Mouse (Mus musculus): ENCODE measurements around the gene Klrb1a.

The Klrb1a gene

DNA sequence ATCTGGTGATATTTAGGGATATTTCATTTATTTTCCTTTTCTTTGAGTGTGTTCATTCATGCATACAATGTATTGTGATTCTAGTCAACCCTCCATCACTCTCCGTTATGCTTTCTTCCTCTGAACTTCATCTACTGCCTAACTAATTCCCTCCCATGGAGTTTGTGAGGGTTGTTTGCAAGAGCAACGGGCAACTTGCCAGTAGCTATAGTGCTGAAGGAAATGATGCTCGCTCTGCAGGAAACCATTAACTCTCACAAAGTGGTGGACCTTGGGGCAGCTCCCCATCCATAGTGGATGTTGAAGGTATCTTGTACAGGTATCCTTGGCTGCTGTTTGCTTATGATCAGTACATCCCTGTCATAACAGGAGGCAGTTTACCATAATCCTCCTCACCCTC lies 21.3 kb downstream of the Klrb1a start:
- DNase-seq (ENCODE audit: low spot score) = no peak

DNA sequence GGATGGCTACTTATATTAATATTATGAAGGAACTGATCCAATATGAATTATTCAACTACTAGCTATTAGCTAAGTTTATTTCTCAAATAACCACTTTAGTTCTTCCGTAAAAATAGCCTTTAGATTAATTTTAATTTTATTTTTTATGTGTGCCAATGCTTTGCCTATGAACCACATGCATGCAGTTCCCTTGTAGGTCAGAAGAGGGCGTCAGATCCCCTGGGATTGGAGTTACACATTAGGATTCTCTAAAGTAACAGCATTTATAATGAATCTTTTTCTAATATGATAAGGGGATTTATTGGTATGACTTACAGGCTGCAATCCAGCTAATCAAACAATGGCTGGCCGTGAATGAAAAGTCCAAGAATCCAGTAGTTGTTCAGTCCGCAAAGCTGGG lies 23.8 kb downstream of the Klrb1a start:
- DNase-seq (ENCODE audit: low spot score) = no peak

DNA sequence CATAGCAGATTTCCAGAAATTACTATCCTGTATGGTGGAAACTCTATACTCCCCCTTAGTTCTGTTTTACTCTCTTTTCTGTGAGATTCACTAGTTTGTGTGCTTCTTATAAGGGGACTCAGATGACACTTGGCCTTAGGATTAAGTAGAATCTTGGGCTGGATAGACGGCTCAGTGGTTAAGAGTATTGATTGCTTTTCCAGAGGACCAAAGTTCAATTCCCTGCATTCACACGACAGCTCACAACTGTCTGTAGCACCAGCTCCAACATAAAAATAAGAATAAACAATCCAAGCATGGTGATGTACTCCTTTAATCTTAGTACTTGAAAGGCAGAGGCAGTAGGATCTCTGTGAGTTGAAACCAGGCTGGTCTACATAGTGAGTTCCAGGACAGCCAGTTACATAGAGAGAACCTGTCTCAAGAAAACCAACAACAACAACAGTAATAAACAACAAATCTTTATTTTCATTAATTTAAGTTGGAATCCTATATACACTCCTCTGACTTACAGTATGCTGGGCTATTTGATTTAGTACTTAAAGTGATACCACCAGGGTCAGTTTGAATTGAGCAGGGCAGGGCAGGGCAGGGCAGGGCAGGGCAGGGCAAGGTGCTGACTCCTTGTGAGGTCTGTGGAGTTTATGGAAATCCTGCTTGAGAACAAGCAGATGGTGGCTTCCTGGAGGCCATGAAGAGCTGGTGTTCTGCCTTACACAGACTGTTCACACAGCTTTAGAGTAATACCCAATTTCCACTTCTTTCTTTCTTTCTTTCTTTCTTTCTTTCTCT lies 24.9 kb downstream of the Klrb1a start:
- DNase-seq (ENCODE audit: low spot score) = no peak

DNA sequence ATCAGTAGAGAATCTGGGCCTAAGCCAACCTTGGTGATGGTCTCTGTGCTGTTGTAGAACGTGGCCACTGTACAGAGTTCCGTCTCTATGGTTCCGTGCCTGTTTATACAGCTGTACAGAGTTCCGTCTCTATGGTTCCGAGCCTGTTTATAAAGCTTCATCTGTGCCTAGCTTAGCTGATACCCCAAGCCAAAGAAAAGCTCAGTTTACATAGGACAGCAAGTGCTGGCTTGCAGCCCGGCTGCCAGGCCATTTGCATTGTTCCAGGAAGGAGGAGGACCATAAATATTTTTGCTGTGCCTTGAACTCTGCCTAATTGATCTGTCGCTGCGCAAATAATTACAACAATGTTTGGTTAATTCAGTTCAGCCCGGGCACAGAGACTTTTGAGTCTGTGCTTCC lies 26.2 kb downstream of the Klrb1a start:
- peak; percentile 71 for DNase-seq (ENCODE audit: low spot score)

DNA sequence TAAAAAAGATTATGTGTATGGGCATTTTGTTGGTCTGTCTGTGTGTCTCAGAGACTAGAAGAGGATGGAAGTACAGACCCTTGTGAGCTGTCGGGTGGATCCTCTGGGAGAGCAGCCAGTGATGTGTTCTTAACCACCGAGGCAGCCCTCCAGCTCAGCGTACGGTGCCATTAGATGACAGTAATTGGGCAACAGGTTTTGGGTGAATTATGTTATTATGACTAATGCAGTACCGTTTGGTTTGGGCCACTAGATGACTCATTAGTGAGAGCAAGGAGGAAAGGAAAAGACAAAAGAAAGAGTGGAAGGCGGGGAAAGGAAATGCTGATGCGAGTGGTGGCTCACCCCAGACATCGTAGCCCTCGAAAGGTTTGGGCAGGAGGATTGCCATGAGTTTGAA lies 28.7 kb downstream of the Klrb1a start:
- DNase-seq (ENCODE audit: low spot score) = no peak

DNA sequence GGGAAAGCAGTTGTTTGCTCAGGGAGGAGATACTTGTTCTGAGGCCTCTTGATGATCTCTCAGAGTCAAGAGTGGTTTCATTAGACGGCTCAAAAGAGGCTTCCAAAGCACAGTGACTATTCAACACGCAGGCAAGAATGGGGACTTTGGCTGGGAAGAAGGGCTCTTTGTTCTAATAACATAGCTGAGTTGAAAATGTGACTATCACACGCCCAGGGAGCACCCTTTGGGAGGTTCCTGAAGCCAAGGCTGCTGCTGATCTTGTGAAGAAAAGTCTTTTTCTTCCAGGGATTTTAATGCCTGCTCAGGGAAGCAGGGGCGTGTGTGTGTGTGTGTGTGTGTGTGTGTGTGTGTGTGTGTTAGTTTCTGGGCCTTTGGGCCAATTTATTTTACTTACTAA lies 33.9 kb downstream of the Klrb1a start:
- no peak for DNase-seq (ENCODE audit: low spot score)

DNA sequence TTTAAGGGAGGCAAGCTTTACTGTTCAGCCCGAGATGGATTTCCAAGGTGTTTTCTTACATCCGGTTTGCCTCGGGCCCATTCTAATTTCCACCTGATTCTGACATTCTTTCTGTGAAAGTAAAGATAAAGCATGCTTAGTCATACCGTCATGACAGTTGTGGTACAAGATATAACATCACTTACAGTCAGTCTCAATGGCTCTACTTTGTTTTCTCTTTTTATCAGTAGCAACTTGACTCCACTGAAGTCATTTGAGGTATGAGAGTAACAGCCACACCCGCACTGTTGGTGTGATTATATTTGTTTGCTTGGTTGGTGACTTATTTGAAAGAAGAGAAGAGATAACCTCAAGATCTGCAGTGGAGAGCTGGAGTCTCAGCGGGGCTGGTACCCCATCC lies 35.7 kb downstream of the Klrb1a start:
- DNase-seq (ENCODE audit: low spot score) = no peak

DNA sequence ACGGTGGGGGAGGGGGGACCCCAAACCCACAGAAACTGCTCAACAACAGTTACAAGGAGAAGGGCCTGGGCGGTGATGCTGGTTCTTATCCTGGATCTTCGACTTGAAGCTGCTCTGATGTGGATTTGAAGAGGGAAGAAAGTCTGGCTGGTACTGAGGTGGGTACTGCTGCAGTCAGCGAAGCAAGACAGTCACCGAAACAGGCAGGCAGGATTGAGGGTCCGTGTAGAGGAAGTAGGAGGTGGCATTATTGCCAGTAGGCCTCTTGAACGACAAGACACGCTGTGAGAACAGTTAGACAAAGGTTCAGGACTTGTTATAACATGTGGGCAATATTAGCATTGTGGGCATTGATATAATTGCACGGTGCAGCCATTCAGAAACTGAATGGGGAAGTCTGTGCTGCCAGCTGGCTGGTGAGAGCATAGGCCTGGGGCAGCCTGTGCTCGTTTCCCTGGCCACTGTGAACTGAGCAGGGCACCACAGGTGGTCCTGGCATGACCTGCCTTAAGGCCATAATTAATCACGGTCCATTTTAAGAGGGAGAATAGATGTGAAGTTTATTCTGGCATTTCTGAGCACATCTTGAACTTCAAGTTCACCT lies 37.6 kb downstream of the Klrb1a start:
- no peak for DNase-seq (ENCODE audit: low spot score)

DNA sequence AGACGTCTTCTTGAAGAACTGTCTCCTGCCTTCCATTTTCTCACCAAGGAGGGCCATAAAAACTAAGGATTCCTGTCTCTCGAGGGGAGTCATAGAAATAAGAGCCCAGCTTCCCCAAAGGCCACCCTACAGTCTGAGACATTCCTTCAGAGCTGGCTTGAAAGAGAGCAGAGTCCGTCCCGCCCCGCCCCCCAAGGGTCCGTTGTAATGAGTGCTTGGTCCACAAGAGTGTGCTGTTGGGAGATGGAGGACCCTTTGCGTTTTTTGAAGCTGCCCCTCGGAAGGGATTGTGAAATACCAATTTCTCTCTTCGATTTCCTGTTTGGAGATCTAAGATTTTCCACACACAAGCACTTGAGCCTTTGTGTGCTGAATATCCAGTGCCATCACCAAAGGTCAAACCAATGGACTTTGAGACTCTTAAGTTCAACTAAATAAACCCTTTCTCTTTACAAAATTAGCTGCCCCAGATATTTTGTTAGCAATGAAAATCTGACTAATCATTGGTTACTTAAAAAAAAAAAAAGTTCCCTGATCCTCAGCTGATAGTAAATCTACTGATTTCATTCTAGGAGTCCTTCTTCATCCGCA lies 39.2 kb downstream of the Klrb1a start:
- peak; percentile 79 for DNase-seq (ENCODE audit: low spot score)

DNA sequence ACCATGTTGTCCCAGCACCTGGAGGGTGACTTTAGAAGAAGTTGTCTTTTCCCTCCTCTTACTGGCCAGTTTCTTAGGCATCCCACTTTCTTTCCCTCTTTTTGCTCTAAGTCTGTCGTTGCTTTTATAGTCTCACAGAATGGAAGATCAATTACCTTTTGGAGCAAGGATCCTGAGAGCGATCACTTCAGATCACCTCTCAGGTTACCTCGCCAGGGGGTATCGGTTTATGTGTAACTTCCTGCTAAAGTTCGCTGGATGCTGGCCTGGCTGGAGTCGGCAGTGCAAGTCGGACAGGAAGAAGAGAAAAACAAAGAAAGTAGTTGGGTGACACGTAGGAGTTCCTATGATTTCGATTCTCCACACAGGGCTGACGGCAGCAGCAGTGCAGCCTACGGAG lies 41.8 kb downstream of the Klrb1a start, which contains the start of gene A2ml1:
A2ml1 (minus strand) TSS at position 101 of the 400 bp plus-strand sequence.
- DNase-seq (ENCODE audit: low spot score) = no peak

DNA sequence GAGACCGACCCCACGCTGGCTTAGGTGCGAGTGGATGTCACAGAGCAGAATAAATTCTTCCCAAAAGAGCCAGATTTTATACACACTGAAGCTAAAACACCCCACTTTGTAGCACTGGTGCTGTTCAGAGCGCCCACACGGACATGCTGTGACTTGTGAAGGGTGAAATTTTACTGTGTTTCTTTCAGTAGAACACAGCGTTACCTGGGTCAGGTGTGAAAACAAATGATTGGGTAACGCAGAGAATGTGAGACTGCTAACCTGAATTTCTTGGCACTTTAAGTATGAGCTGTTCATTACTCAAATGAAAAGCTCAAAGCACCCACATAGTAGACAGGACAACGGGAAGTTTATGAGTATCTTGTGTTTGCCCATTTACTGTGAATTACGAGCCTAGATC lies 46.0 kb downstream of the Klrb1a start:
- no peak for DNase-seq (ENCODE audit: low spot score)

DNA sequence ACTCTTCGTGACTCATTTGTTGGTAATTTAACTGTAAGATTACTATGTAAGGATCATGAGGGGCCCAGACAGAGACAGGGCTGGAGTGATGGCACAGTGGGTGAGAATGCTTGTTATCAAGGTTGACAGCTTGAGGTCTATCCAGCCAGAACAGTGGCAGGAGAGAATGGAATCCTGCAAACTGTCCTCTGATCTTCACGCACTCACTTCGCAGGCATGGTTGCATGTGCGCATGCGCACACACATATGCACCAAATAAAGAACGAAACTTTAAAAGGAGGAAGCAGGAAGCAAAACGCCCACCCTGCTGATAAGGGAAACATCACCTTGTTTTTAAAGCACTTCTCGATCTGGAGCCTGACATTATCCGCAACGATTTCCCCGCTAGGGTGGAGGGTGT lies 56.7 kb downstream of the Klrb1a start:
- no peak for DNase-seq (ENCODE audit: low spot score)
